Mouse (Mus musculus) CH12.LX (cell line): ENCODE data around the gene Arl9. TPM values are rescaled to one million over a fixed set of nuclear protein-coding genes. Genes with fewer than 3 reads are reported as not detected.

Experiments used
- DNase-seq: peaks from one replicate; pipeline ENCODE4 v3.0.0-alpha.2; 2013; ENCODE audit errors: extremely low read depth
- H3K27ac ChIP-seq: 2 replicates; pipeline ENCODE4 v1.5.1; 2012; ENCODE audit warnings: low read depth, mild to moderate bottlenecking, control low read depth, moderate library complexity; ENCODE audit not compliant: insufficient read depth
- H3K27me3 ChIP-seq: replicated peaks from 2 replicates; pipeline ENCODE3; 2012; ENCODE audit warnings: inconsistent platforms
- H3K36me3 ChIP-seq, 2 experiments: replicated peaks in 1 of 2; 2 replicates each; pipeline versions ENCODE3 to v1.6.1; 2012; ENCODE audit warnings: inconsistent platforms in 1 of 2, low read length in 1 of 2, mild to moderate bottlenecking in 1 of 2, mixed read lengths in 1 of 2, moderate library complexity in 1 of 2; ENCODE audit not compliant: control insufficient read depth in 1 of 2, insufficient read depth in 1 of 2
- H3K4me1 ChIP-seq, 2 experiments: 2 replicates each; pipeline ENCODE4 v1.6.1; 2012; ENCODE audit warnings: inconsistent platforms in 1 of 2, moderate library complexity in 1 of 2; ENCODE audit not compliant: insufficient read depth in 2 of 2, control insufficient read depth in 1 of 2
- H3K4me2 ChIP-seq: 2 replicates; pipeline ENCODE4 v1.6.1; 2012; ENCODE audit warnings: low read depth, mild to moderate bottlenecking, control low read depth; ENCODE audit not compliant: poor library complexity, insufficient read depth, severe bottlenecking
- H3K4me3 ChIP-seq, 3 experiments: fragments of 150-350 bp in 1 of 3; sonication (generic) in 1 of 3; replicated peaks in 1 of 3; 2 replicates each; pipeline versions ENCODE3 to v1.5.1; 2011 to 2012; ENCODE audit warnings: low read depth in 2 of 3, low read length in 2 of 3, mild to moderate bottlenecking in 2 of 3, moderate library complexity in 2 of 3, control low read depth in 1 of 3, improper control_type of control experiment in 1 of 3, inconsistent platforms in 1 of 3, mixed read lengths in 1 of 3; ENCODE audit not compliant: poor library complexity in 1 of 3
- H3K79me2 ChIP-seq: replicated peaks from 2 replicates; pipeline ENCODE4 v1.6.1; 2012; ENCODE audit warnings: mild to moderate bottlenecking, moderate library complexity; ENCODE audit not compliant: control insufficient read depth, poor library complexity, insufficient read depth, severe bottlenecking; ENCODE audit errors: extremely low read depth
- H3K9ac ChIP-seq: 2 replicates; pipeline ENCODE4 v1.6.1; 2012; ENCODE audit warnings: low read depth, mild to moderate bottlenecking, control low read depth, moderate library complexity; ENCODE audit not compliant: insufficient read depth
- H3K9me3 ChIP-seq: replicated peaks from 2 replicates; pipeline ENCODE3; 2012; ENCODE audit warnings: low read length, inconsistent platforms, mixed read lengths
- CTCF ChIP-seq, 2 experiments: IDR thresholded peaks in 1 of 2; conservative IDR thresholded peaks in 1 of 2; 2 replicates each; pipeline ENCODE4 v1.5.1; 2011 to 2012; ENCODE audit warnings: low read depth in 2 of 2, low read length in 2 of 2, improper control_type of control experiment in 1 of 2, inconsistent platforms in 1 of 2, mild to moderate bottlenecking in 1 of 2, moderate library complexity in 1 of 2
- SIN3A ChIP-seq: IDR thresholded peaks from 2 replicates; pipeline ENCODE4 v1.6.1; 2012; ENCODE audit warnings: low read length, improper control_type of control experiment, inconsistent platforms
- ZNF384 ChIP-seq: IDR thresholded peaks from 2 replicates; pipeline ENCODE4 v1.6.1; 2012; ENCODE audit warnings: low read depth, low read length, improper control_type of control experiment, inconsistent platforms
- dilution Hi-C: fragments of 300-500 bp; cut with MboI; formaldehyde crosslinking; loops from 2 replicates; pipeline ENCODE4 v1.14.3; 2020; ENCODE audit warnings: low sequenced_read_pairs; ENCODE audit not compliant: extremely low pct_unique_long_range_greater_than_20kb, extremely low pct_ligation_motif_present
- in situ Hi-C: fragments of 300-500 bp; cut with MboI; formaldehyde crosslinking; loops from 3 replicates; pipeline ENCODE4 v1.14.3; 2019; ENCODE audit warnings: low sequenced_read_pairs, low pct_ligation_motif_present, low pct_unique_long_range_greater_than_20kb, mixed read lengths
- polyA plus RNA-seq: library from polyadenylated mRNA; unstranded; fragments of >175 nt; gene quantifications from 2 replicates; pipeline ENCODE4 v1.2.1, GENCODE M21; 2012; ENCODE audit warnings: low read depth; ENCODE audit not compliant: insufficient read length
- total RNA-seq, 2 experiments: library from RNA; depleted of rRNA; stranded (reverse); fragments of 300-350 nt in 1 of 2; fragments of >200 nt in 1 of 2; gene quantifications; 2 replicates each; pipeline ENCODE4 v1.2.3; 2012 to 2014

The Arl9 gene
- total and polyA plus RNA-seq, 3 experiments = 0.38 to 2.6 (median 1.4) TPM

- Histone ChIP-seq H3K79me2 (no peaks in the 10 kb centered on the region), H3K27me3 (no peaks in the 10 kb centered on the region), H3K9ac (no peak overlapping the region), H3K9me3 (no peaks in the 10 kb centered on the region), H3K4me2 (no peak overlapping the region), H3K4me1 (no peaks in the 10 kb centered on the region), H3K36me3 (no peaks in the 10 kb centered on the region), H3K4me3 (no peak overlapping the region), H3K27ac (no peak overlapping the region)
- no peak for DNase-seq
- no peak for TF ChIP-seq CTCF (conservative IDR thresholded peaks at IDR 0.05 in 1 of 2, IDR thresholded peaks at IDR 0.05 in 1 of 2; ENCODE audit: low read depth in 2 of 2, low read length in 2 of 2)
- TF ChIP-seq SIN3A = no peak
- TF ChIP-seq ZNF384 = no peak
- dilution Hi-C loops = no loop called here
- in situ Hi-C loops = no loop called here
Measured at GRCm38 (mm10) chr5:77056881-77057440, 53.1 kb downstream of the Arl9 start.

Other genes starting within 250 kb of the Arl9 start
- gene Aasdh, start 98.5 kb upstream of the Arl9 start, total RNA-seq (2012; rRNA removed) = 18.4 and 20.9 TPM in 2 replicates
- gene Aasdh, start 98.5 kb upstream of the Arl9 start, total RNA-seq (2014; rRNA removed) = 21.4 and 24.2 TPM in 2 replicates
- 20.5 and 21.0 TPM in 2 replicates for gene Aasdh, start 98.5 kb upstream of the Arl9 start, polyA plus RNA-seq
- gene Paics, start 52.7 kb upstream of the Arl9 start, total RNA-seq (2012; rRNA removed) = 274 and 275 TPM in 2 replicates
- gene Paics, start 52.7 kb upstream of the Arl9 start, total RNA-seq (2014; rRNA removed) = 440 and 496 TPM in 2 replicates
- 259 and 322 TPM in 2 replicates for gene Paics, start 52.7 kb upstream of the Arl9 start, polyA plus RNA-seq
- 65.8 and 88.2 TPM in 2 replicates for gene Ppat, start 52.5 kb upstream of the Arl9 start, total RNA-seq (2012; rRNA removed)
- gene Ppat, start 52.5 kb upstream of the Arl9 start, total RNA-seq (2014; rRNA removed) = 156 and 162 TPM in 2 replicates
- gene Ppat, start 52.5 kb upstream of the Arl9 start, polyA plus RNA-seq = 118 and 125 TPM in 2 replicates
- 73.6 and 77.4 TPM in 2 replicates for gene Srp72, start 29.4 kb upstream of the Arl9 start, total RNA-seq (2012; rRNA removed)
- 85.2 and 88.9 TPM in 2 replicates for gene Srp72, start 29.4 kb upstream of the Arl9 start, total RNA-seq (2014; rRNA removed)
- 148 and 171 TPM in 2 replicates for gene Srp72, start 29.4 kb upstream of the Arl9 start, polyA plus RNA-seq
- gene Thegl, start 12.0 kb downstream of the Arl9 start, total RNA-seq (2012; rRNA removed) = 0.25 TPM in 1 of 2 replicates, not detected in the other
- gene Thegl, start 12.0 kb downstream of the Arl9 start, total RNA-seq (2014; rRNA removed) = not detected in 2 replicates
- not detected in 2 replicates for gene Thegl, start 12.0 kb downstream of the Arl9 start, polyA plus RNA-seq
- 22.2 and 26.4 TPM in 2 replicates for gene Hopx, start 111.1 kb downstream of the Arl9 start, total RNA-seq (2012; rRNA removed)
- 19.6 and 20.0 TPM in 2 replicates for gene Hopx, start 111.1 kb downstream of the Arl9 start, total RNA-seq (2014; rRNA removed)
- gene Hopx, start 111.1 kb downstream of the Arl9 start, polyA plus RNA-seq = 15.1 and 17.6 TPM in 2 replicates
- 0.42 and 0.55 TPM in 2 replicates for gene Spink2, start 207.4 kb downstream of the Arl9 start, total RNA-seq (2012; rRNA removed)
- gene Spink2, start 207.4 kb downstream of the Arl9 start, total RNA-seq (2014; rRNA removed) = not detected in 2 replicates
- gene Spink2, start 207.4 kb downstream of the Arl9 start, polyA plus RNA-seq = 0.67 and 1.3 TPM in 2 replicates